Mouse (Mus musculus) midbrain, embryonic 11.5 days (tissue): ENCODE data around the gene Wnt3a. TPM values are rescaled to one million over a fixed set of nuclear protein-coding genes. Genes with fewer than 3 reads are reported as not detected.

ENCODE experiments used
- ATAC-seq: fragments of 200-750 bp; cut with Nextera tagmentation; 2 replicates; pipeline ENCODE4 v1.8.0; 2017; ENCODE audit warnings: moderate TSS enrichment, moderate library complexity; ENCODE audit not compliant: low FRiP score
- DNase-seq: peaks from one replicate; pipeline ENCODE4 v3.0.0; 2015; ENCODE audit warnings: low spot score; ENCODE audit errors: missing footprints
- H3K27ac ChIP-seq: fragments of 300-500 bp; sonication (generic); 2 replicates; pipeline ENCODE4 v1.5.1; 2014; ENCODE audit warnings: low read depth, low read length
- H3K27me3 ChIP-seq: fragments of 300-500 bp; sonication (generic); 2 replicates; pipeline ENCODE4 v1.6.1; 2014; ENCODE audit warnings: mild to moderate bottlenecking, low read length, moderate library complexity, mixed read lengths; ENCODE audit not compliant: control insufficient read depth, insufficient read depth
- H3K36me3 ChIP-seq: fragments of 300-500 bp; sonication (generic); 2 replicates; pipeline ENCODE4 v1.6.1; 2014; ENCODE audit warnings: mild to moderate bottlenecking, low read length, moderate library complexity, mixed read lengths; ENCODE audit not compliant: control insufficient read depth, insufficient read depth
- H3K4me1 ChIP-seq: fragments of 300-500 bp; sonication (generic); 2 replicates; pipeline ENCODE4 v1.6.1; 2014; ENCODE audit warnings: low read length; ENCODE audit not compliant: control insufficient read depth, insufficient read depth
- H3K4me2 ChIP-seq: fragments of 300-500 bp; sonication (generic); 2 replicates; pipeline ENCODE4 v1.6.1; 2014; ENCODE audit warnings: mild to moderate bottlenecking, moderate library complexity
- H3K4me3 ChIP-seq: fragments of 300-500 bp; sonication (generic); 2 replicates; pipeline ENCODE4 v1.5.1; 2014; ENCODE audit warnings: low read depth, low read length
- H3K9ac ChIP-seq: fragments of 300-500 bp; sonication (generic); 2 replicates; pipeline ENCODE4 v1.6.1; 2014; ENCODE audit warnings: low read length
- H3K9me3 ChIP-seq: fragments of 300-500 bp; sonication (generic); 2 replicates; pipeline ENCODE4 v1.6.1; 2016; ENCODE audit warnings: low read length; ENCODE audit not compliant: control insufficient read depth
- WGBS: fragments of 180-500 bp; shearing (Covaris S2); extraction: QIAGEN DNeasy Blood & Tissue Kit; methylation state at CpG from one replicate; pipeline ENCODE4 v1.1.7; 2014; 5-methylcytosine and 5-hydroxymethylcytosine counted together
- polyA plus RNA-seq: library from polyadenylated mRNA; unstranded; fragments of >200 nt; fragmentation: Nextera tagmentation; extraction: Ambion mirVana; gene quantifications from 2 replicates; pipeline ENCODE4 v1.2.1, GENCODE M21; 2014

The Wnt3a gene
- polyA plus RNA-seq, 1 experiment from 2014 or later: 2.0 TPM

DNA sequence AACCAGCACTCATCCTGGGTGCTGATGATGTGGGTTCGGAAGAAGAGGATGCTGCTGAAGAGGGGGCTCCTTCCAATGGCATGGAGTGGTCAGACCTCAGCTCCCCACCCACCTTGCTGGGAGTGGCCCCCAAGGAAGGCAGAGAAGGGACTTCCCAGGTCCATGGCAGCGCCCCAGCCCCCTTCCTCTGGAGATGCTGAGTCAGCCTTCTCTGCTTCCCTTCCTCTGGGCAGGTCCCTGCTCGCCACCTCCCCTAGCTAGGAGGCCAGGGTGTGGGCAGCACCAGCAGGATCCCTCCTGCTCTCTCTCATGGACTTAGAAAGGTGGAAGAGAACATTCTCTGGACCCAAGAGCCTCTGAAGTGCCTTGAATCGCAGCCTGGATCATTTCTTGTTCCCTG lies 12.5 kb downstream of the Wnt3a start:
- Histone ChIP-seq H3K9ac (no peak overlapping the region), H3K4me2 (no peak overlapping the region), H3K27me3 (no peaks in the 10 kb centered on the region), H3K9me3 (no peaks in the 10 kb centered on the region), H3K4me1 (no peaks in the 10 kb centered on the region), H3K4me3 (no peak overlapping the region), H3K27ac (no peak overlapping the region), H3K36me3 (no peaks in the 10 kb centered on the region)
- no peak for DNase-seq
- WGBS: 80% methylated on average over 4 of the region's 4 CpGs
- ATAC-seq: no peak

DNA sequence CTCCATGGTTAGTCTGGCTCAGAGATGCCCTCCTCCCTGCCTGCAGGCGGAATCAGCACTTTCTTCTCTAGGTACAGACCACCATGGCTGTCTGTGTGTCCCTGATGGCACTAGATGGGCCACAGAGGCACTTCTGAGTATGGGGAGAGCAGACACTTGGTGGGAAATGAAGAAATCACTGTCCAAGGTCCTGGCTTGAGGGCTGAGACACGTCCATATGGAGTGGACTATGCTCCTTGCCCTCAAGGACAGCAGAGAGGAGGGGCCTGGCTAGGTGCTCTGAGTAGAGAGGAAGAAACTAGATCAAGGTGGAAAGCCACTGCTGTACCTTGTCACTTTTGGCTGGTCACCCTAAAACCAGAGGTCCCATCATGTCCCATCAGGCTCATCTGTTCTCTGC lies 13.7 kb downstream of the Wnt3a start:
- no peak overlapping the region for H3K27ac ChIP-seq
- WGBS: 47% methylated on average over 2 of the region's 2 CpGs
- H3K36me3 ChIP-seq: no peaks in the 10 kb centered on the region
- H3K4me2 ChIP-seq: no peak overlapping the region
- H3K4me3 ChIP-seq: no peak overlapping the region
- ATAC-seq (no peak), DNase-seq (no peak)
- no peak overlapping the region for H3K9ac ChIP-seq
- H3K9me3 ChIP-seq: no peaks in the 10 kb centered on the region
- no peaks in the 10 kb centered on the region for H3K4me1 ChIP-seq
- H3K27me3 ChIP-seq: no peaks in the 10 kb centered on the region

DNA sequence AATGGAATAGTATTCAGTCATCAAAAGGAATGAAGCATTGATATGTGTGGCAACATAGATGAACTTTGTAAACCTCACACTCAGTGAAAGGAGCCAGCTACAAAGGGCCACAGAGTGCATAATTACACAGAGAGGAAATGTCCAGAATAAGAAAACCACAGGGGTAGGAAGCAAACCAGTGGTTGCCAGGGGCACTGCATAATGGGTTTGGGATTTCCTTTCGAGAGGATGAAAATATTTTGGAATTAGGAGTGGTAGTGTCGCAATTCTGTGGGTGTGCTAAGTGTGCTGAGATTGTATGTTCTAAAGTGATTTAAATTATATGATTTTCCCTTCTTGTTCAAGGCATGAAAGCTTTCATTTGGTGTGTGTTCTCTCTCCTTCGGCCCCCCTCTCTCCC lies 16.4 kb downstream of the Wnt3a start:
- no peak overlapping the region for H3K4me3 ChIP-seq
- no peaks in the 10 kb centered on the region for H3K4me1 ChIP-seq
- DNase-seq (no peak), ATAC-seq (no peak)
- no peak overlapping the region for H3K9ac ChIP-seq
- H3K27ac ChIP-seq: no peak overlapping the region
- no peaks in the 10 kb centered on the region for H3K27me3 ChIP-seq
- H3K36me3 ChIP-seq: no peaks in the 10 kb centered on the region
- no peak overlapping the region for H3K4me2 ChIP-seq
- WGBS: 86% methylated on average over 3 of the region's 3 CpGs
- H3K9me3 ChIP-seq: no peaks in the 10 kb centered on the region

DNA sequence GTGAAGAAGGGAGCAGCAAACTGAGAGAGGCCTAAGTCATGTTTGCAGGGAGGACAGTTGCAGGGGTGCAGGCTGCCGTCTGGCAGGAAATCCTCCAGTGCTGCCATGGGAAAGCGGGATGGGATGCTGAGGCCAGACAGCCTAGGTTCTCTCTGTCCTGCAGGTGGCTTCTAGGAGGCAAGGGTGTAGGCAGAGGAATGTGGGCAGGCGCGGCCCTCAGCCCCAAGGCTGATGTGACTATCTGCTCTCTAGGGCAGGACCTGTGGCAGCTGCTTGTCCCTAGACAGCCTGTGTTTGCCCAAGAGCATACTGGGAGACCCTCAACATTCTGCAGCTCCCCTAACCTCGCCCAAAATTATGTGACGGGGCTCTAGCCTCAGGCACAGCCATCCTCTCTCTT lies 23.8 kb downstream of the Wnt3a start:
- Histone ChIP-seq H3K27ac (no peak overlapping the region), H3K36me3 (no peaks in the 10 kb centered on the region), H3K27me3 (peaks cover 37% of the 10 kb centered on the region), H3K4me3 (no peak overlapping the region), H3K4me2 (no peak overlapping the region), H3K9me3 (peaks cover 3% of the 10 kb centered on the region; the same call in 1 of the 2 replicates), H3K4me1 (peaks cover 27% of the 10 kb centered on the region), H3K9ac (no peak overlapping the region)
- ATAC-seq (no peak), DNase-seq (no peak)
- 13% methylated on average over 6 of the region's 6 CpGs for WGBS

DNA sequence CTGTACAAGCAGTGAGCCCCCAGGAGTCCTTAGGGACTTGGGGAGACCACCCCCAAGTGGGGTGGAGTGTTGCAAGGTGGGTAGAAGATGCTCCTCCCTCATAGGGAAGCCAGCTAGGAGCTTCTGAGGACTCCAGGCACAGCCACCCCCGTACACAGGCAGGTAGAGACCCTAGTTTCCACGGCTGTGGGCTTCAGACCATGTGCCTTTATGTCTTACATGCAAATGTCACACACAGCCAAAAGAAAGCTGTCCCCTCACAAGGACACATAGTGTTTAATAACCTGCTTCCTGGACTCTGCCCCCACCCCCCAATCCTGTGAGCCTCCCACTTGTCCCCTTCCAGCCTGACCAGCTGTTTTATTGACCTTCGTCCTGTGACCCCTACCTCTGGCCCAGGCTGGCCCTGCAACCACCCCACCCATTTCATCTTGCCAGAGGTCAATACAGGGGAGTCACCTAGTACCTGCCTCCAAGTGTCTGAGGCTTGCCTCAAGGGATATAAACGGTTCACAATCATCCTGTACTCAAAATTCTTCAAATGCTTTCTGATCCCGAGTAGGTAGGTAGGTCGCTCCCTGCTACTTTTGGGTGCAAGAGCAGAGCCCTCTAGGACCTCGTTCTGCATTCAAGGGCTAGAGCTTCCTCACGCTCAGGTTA lies 25.3 kb downstream of the Wnt3a start:
- H3K4me1 ChIP-seq: peaks cover 27% of the 10 kb centered on the region
- ATAC-seq (no peak), DNase-seq (peak; percentile 91)
- H3K9me3 ChIP-seq: peaks cover 3% of the 10 kb centered on the region; the same call in 1 of the 2 replicates
- H3K9ac ChIP-seq: no peak overlapping the region
- 47% methylated on average over 8 of the region's 8 CpGs for WGBS
- H3K4me2 ChIP-seq: peak overlapping the region; percentile 64; the same call in 1 of the 2 replicates
- no peaks in the 10 kb centered on the region for H3K36me3 ChIP-seq
- H3K27ac ChIP-seq: peak overlapping the region; percentile 46; the same call in 1 of the 2 replicates
- peaks cover 45% of the 10 kb centered on the region for H3K27me3 ChIP-seq
- no peak overlapping the region for H3K4me3 ChIP-seq

DNA sequence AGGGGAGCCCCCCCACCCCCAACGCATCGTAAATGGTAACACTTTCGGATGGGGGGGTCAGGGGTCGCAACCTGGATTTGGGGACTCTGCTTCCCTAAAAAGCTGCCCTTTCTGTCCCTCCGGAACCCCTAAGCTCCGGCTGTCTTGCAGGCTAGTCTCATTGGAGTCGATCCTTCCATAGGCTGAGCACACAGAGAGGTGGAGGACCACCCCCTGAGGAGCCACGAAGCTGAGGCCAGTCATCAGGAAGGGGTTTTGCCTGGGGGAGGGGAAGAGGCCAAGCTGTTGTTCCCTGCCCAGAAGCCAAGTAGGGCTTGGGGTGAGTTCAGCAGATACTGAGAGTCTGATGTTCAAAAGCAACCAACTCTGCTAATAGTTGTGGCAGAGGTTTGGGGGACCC lies 26.0 kb downstream of the Wnt3a start:
- DNase-seq (no peak), ATAC-seq (peak; percentile 68)
- WGBS: 1% methylated on average over 8 of the region's 8 CpGs
- H3K4me1 ChIP-seq: peaks cover 27% of the 10 kb centered on the region
- peak overlapping the region; percentile 41 for H3K4me3 ChIP-seq
- peak overlapping the region; percentile 46 for H3K27ac ChIP-seq
- peak overlapping the region; percentile 68 for H3K9ac ChIP-seq
- H3K36me3 ChIP-seq: no peaks in the 10 kb centered on the region
- peaks cover 3% of the 10 kb centered on the region; the same call in 1 of the 2 replicates for H3K9me3 ChIP-seq
- peaks cover 47% of the 10 kb centered on the region for H3K27me3 ChIP-seq
- peak overlapping the region; percentile 64 for H3K4me2 ChIP-seq

DNA sequence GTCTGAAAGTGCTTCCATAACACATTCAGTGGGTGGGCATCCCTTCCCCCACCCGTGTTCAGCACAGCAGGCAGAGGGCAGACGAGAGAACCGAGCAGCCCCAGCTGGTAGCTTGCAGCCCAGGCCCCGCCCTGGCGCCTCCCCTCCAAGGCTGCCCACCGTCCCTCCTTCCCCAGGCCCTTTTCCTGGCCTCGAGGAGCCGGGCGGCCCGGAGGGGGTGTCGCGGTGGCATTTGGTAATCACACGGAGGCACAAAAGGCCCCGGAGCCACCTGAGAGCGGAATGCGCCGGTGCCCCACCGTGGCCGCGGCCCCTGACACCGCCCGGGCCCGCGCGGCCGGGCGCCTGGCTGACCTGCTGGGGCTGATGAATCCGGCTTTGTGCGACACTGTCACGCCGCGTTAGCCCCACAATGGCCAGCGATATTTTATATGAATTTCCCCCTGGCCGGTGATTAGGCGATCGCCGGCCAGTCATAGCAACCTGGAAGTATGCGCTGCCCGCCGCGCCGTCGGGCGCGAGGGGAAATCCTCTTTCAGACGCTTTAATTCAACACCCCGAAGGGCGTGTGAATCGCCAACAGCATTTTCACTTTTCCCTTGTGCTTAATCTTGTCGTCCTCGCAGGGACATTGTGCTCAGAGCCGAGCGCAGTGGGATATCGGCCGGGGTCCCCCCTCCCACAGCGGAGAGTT lies 26.5 kb downstream of the Wnt3a start:
- Histone ChIP-seq H3K27me3 (peaks cover 47% of the 10 kb centered on the region), H3K27ac (peak overlapping the region; percentile 46), H3K9ac (peak overlapping the region; percentile 68), H3K4me2 (peak overlapping the region; percentile 64), H3K4me1 (peaks cover 27% of the 10 kb centered on the region), H3K36me3 (no peaks in the 10 kb centered on the region), H3K9me3 (peaks cover 3% of the 10 kb centered on the region; the same call in 1 of the 2 replicates), H3K4me3 (peak overlapping the region; percentile 41)
- peak; percentile 97 for DNase-seq
- WGBS: under 1% methylated on average over 56 of the region's 56 CpGs
- peak; percentile 88 for ATAC-seq

DNA sequence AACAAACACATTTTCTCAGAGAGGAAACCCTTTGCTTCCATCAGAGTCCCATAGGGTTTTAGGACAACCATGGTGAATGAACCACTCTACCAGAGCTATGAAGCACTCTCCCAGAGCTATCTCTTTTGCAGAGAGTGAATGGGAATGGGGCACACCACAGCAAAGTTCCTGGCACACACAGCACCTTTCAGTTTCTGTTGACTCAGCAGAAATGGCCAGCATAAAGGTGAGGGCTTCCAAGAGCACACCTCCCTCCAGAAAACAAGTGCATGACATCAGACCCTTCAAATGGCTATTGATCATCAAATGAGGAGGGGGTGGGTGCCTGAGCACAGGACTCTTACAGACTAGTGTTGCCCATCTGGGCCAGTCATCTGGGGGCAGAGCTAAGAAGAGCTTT lies 28.2 kb downstream of the Wnt3a start:
- ATAC-seq: no peak
- Histone ChIP-seq H3K9me3 (no peaks in the 10 kb centered on the region), H3K36me3 (no peaks in the 10 kb centered on the region), H3K27ac (no peak overlapping the region), H3K27me3 (peaks cover 43% of the 10 kb centered on the region), H3K9ac (no peak overlapping the region), H3K4me2 (no peak overlapping the region), H3K4me1 (peaks cover 27% of the 10 kb centered on the region), H3K4me3 (no peak overlapping the region)
- DNase-seq: no peak

DNA sequence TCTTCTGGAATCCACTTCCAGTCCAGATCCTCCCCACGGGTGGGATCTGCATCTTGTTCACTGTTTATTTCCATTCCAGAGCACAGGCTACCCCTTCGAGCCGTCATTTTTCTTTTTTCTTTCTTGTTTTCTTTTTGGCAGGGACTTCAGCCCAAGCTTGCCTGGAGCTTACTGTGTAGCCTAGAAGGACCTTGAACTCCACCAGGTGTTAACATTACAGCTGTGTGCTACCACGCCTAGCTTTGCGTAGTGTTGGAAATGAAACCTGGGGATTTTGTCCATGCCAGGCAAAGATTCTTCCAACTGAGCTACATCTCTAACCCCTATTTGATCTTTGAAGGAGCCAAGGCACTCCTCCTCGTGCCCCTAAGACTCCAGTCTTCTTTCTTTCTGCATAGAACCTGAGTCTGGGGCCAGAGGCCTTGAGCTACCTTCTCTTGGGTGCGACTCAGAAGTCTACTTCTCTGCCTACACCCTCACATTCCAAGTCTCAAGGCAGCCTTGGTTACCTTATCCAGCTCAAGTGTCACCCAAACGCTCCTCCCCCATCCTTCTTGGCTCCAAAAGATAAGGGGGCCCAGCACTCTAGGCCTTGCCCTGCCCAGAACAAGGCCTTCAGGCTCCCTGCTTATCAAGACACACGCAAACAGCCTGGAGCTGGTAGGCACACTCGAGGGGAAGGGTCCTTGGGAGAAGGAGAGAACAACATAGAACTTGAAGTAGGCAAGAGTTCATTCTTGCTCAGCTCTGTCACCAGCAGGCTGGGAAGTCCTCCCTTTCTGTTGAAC lies 29.7 kb downstream of the Wnt3a start:
- peaks cover 32% of the 10 kb centered on the region for H3K27me3 ChIP-seq
- H3K4me3 ChIP-seq: no peak overlapping the region
- H3K4me2 ChIP-seq: no peak overlapping the region
- 80% methylated on average over 10 of the region's 10 CpGs for WGBS
- DNase-seq (no peak), ATAC-seq (no peak)
- no peak overlapping the region for H3K9ac ChIP-seq
- peaks cover 18% of the 10 kb centered on the region for H3K4me1 ChIP-seq
- H3K36me3 ChIP-seq: no peaks in the 10 kb centered on the region
- H3K9me3 ChIP-seq: no peaks in the 10 kb centered on the region
- H3K27ac ChIP-seq: no peak overlapping the region
